Mouse (Mus musculus) bone marrow, adult 2 months (tissue): Measurements from ENCODE around the gene Cpne8. TPM values are rescaled to one million over a fixed set of nuclear protein-coding genes. Genes with fewer than 3 reads are reported as not detected.
"Not testable (repeated sequence)": the region's sequence is repeated elsewhere in the genome, so short reads cannot be mapped to it uniquely, and the experiment has no call there.

Source experiments
- H3K27ac ChIP-seq: fragments of 200-500 bp; 2 replicates; pipeline ENCODE4 v1.5.1; 2012; ENCODE audit warnings: low read depth, mild to moderate bottlenecking, control low read depth, inconsistent platforms, low read length; ENCODE audit not compliant: control insufficient read depth, poor library complexity, insufficient read depth
- H3K4me1 ChIP-seq: fragments of 200-500 bp; 2 replicates; pipeline ENCODE4 v1.6.1; 2011; ENCODE audit warnings: low read length; ENCODE audit not compliant: control insufficient read depth, insufficient read depth
- H3K4me3 ChIP-seq: fragments of 200-500 bp; replicated peaks from 2 replicates; pipeline ENCODE3; 2011; ENCODE audit warnings: mild to moderate bottlenecking, low read depth, low read length, control low read depth; ENCODE audit not compliant: control insufficient read depth
- CTCF ChIP-seq: fragments of 200-500 bp; IDR thresholded peaks from 2 replicates; pipeline ENCODE4 v1.5.1; 2011; ENCODE audit warnings: low read length, control low read depth; ENCODE audit not compliant: control insufficient read depth, insufficient read depth
- POLR2A ChIP-seq: fragments of 200-500 bp; IDR thresholded peaks from 2 replicates; pipeline ENCODE4 v1.6.1; 2011; ENCODE audit warnings: low read depth, mild to moderate bottlenecking, control low read depth, low read length, borderline replicate concordance; ENCODE audit not compliant: control insufficient read depth
- WGBS: fragments of 180-500 bp; shearing (Covaris S2); methylation state at CpG from one replicate; pipeline ENCODE4 v1.1.7; 2018; 5-methylcytosine and 5-hydroxymethylcytosine counted together
- polyA plus RNA-seq: library from polyadenylated mRNA; stranded (reverse); fragments of >200 nt; gene quantifications from 2 replicates; pipeline ENCODE4 v1.2.4, GENCODE M21; 2011; ENCODE audit warnings: low replicate concordance; ENCODE audit not compliant: missing spikeins, insufficient read depth, insufficient read length

The Cpne8 gene
- polyA plus RNA-seq, 1 experiment: 2.3 TPM

DNA sequence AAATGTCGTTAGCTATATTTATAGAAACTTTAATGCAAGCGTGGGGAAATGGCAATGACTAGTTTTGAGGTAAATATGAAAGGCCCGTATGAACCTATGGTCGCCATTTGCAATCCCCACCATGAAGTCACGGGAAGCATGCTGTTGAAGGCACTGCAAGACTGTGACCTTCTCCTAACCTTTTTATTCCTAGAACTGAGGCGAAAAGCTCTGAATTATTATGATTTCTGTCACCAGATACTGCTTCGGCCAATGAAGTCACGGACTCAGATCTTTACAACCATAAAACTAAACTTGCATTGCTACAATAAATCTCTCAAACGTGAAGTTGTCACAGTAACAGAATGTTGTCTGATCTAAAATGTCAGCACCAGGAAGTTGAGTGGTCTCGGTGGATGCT, 33.4 kb downstream of the Cpne8 start:
- 79% methylated on average over 10 of the region's 10 CpGs for WGBS
- no peak overlapping the region for H3K4me3 ChIP-seq
- H3K4me1 ChIP-seq: no peaks in the 10 kb centered on the region
- TF ChIP-seq CTCF (no peak), POLR2A (no peak)
- H3K27ac ChIP-seq: no peak overlapping the region

DNA sequence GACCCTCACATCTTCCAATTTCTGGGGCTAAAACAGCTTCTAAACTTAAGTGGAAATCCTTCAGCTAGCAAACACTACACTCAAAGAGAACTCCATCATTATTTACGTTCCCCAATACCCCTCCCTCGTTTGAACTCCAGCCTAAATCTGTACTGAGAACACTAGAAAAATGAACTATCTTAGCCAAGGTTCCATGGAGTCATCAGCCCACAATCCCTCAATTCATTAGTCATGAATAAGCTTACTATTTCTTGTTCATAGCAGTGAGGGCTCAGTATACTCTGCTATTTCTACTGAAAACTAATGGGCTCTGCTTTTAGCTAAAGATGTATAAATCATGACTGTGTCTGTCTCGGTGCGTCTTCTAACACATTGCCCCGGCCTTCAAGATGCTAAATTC, 55.0 kb downstream of the Cpne8 start:
- 79% methylated on average over 5 of the region's 5 CpGs for WGBS
- Histone ChIP-seq H3K4me3 (no peak overlapping the region), H3K4me1 (no peaks in the 10 kb centered on the region), H3K27ac (no peak overlapping the region)
- TF ChIP-seq CTCF (no peak), POLR2A (no peak)

DNA sequence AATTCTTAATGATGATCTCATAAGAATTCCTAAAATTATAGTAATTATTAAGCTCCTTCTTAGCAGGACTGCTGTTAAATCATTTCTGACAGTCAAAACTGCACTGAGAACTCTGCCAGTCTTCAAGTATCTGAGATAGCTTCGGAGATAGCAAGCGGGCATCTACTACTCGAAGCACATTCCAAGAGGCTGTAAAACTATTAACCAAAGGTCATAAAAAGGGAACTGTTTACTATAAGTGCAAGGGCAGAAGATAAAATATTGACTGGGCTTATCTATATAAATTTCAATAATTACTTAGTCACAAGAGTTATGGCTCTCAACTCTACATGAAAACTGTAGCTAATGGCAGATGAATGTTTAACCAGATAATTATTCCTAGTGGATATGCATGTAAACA, 57.2 kb downstream of the Cpne8 start:
- Histone ChIP-seq H3K27ac (no peak overlapping the region), H3K4me1 (no peaks in the 10 kb centered on the region), H3K4me3 (no peak overlapping the region)
- WGBS: 82% methylated on average over 3 of the region's 3 CpGs
- TF ChIP-seq CTCF (no peak), POLR2A (no peak)

DNA sequence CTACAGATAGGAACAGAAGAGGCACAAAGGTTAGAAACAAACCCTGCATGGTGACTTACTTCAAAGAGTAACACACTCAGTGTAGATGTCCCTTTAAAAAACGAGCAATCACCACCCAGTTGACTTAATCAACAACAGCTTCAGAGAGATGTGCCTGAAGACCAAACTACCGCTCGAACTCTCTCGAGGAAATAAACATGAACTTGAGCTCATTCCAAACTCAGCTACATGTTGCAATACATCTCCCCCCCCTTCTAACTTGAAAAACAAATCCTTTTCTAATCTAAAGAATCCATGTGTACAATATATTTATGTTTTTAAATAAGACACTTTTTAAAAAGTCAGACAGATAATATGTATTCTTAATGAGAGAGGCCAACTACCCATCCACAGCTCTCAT, 59.5 kb downstream of the Cpne8 start:
- 79% methylated on average over 4 of the region's 4 CpGs for WGBS
- H3K4me1 ChIP-seq: no peaks in the 10 kb centered on the region
- no peak overlapping the region for H3K27ac ChIP-seq
- no peak for TF ChIP-seq CTCF
- no peak for TF ChIP-seq POLR2A
- H3K4me3 ChIP-seq: no peak overlapping the region

DNA sequence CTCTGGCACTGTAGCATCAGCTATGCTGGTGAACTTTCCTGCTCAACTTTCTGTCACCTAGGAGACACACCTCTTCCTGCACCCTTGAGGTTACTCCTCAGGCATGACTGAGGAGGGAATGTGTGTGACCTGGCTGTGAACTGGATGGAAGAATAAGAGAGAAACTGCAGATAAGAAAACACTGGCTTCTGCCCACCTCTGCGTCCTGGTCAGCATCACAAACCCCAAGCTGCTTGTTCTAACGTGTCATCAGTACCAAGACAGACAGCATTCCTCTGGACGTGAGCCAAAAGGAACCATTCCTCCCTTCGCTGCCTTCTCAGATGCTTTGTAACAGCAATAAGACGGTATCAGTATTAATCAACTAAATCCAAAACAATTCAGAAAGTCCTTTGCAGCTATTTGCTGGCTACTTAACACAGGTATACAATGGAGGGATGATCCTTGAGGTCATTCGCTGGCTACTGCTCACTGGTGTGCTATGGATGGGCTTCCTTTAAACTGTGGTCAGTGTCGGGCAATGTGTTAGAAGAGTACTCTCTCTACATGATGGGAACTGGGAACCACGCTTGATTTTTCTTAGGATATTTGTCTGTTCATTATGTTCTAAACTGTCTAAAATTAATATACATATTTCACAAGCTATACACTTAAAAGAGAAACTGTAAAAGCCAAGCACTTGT, 63.0 kb downstream of the Cpne8 start:
- TF ChIP-seq POLR2A: no peak
- no peak for TF ChIP-seq CTCF
- no peak overlapping the region for H3K27ac ChIP-seq
- WGBS: 79% methylated on average over 8 of the region's 8 CpGs

DNA sequence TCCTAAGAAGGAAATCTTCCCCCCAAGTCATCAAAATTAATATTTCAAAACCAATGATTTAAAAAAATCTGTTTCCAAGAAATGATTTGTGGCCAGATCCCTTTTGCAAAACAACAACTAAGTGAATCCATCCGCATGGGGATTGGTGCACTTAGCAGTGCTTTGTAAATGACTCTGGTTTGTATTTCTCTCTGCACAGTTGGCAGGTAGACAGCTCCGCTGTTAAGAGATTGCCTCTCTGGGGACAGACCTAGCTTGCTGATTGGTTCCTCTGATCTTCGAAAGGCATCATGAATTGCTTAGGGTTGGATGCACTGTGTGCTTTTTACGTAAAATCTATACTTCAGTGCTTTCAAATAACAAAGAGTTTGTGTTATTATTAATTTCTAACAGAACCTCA, 68.5 kb downstream of the Cpne8 start:
- not testable (repeated sequence) for H3K4me1 ChIP-seq, H3K4me3 ChIP-seq, H3K27ac ChIP-seq
- 76% methylated on average over 4 of the region's 4 CpGs for WGBS

More for the DNA sequence above, 63.0 kb downstream of the Cpne8 start:
- Histone ChIP-seq H3K4me3 (no peak overlapping the region), H3K4me1 (no peaks in the 10 kb centered on the region)

DNA sequence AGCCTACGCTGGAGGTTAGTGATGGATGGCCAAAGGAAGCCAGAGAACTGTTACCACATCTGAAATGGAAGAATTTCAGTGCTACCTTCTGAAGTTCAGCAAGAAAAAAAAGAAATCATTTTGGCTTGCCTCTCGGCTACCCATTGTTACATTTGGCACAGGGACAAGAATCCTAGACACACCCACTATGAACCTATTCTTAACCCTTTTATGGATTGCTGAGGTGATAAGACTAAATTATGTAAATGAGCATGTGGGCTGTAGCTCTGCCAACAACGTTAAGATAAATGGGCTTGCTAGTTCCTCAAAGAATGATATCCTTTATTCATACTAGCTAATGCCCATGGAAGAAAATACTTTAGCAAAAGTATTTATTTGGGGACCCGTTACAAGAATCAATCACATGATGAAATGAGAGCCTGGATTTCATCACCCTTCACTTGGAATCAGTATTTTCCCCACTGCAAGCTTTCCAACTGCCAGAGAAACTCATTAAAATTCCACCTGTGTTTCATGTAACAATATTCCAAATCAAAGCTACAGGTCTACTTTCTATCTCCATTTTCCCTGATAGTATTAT, 69.3 kb downstream of the Cpne8 start:
- WGBS: 45% methylated on average over 4 of the region's 4 CpGs
- no peaks in the 10 kb centered on the region for H3K4me1 ChIP-seq
- no peak overlapping the region for H3K4me3 ChIP-seq
- no peak overlapping the region for H3K27ac ChIP-seq
- TF ChIP-seq POLR2A: no peak

DNA sequence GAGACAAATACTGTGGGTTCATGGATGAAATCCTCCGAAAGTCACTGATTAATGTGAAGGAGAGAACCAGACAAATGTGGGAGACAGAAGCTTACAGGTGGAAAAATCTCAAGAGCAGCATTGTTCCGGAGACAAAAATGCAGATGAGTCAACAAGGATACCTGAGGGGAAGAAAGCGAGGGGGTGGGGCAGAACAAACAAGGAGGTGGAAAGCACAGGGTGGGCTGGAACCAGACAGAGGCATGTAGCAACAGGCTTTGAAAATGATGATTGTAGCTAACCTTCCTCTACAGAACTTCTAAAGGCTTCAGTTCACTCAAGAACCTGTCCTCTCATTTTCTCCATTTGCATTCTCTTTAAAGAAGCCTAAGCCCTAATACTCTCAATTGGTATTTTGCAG, 70.9 kb downstream of the Cpne8 start:
- no peak for TF ChIP-seq CTCF
- TF ChIP-seq POLR2A: no peak
- 72% methylated on average over 3 of the region's 3 CpGs for WGBS
- H3K27ac ChIP-seq: no peak overlapping the region
- H3K4me1 ChIP-seq: no peaks in the 10 kb centered on the region
- H3K4me3 ChIP-seq: no peak overlapping the region

DNA sequence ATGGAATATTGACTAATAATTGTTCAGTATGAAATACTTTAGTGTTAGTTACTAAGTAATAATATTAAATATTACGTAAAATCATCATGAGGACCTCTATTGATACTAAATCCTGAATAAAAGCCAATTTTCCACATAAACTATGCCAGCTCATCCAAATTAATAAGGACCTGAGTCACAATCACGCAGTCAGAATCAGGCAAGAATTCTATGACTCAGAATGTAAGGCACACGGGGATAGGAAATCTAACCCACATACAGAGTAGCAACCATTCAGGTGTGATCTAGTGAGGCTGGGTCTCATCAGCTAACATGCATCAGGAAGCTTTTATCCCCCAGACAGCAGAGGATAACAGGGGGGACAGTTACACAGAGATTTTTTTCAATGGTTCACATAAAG, 72.1 kb downstream of the Cpne8 start:
- TF ChIP-seq CTCF (no peak), POLR2A (no peak)
- Histone ChIP-seq H3K27ac (no peak overlapping the region), H3K4me3 (no peak overlapping the region), H3K4me1 (no peaks in the 10 kb centered on the region)
- 80% methylated on average over 3 of the region's 3 CpGs for WGBS
